Mouse (Mus musculus): Measurements from ENCODE around the gene Snai1. TPM values are rescaled to one million over a fixed set of nuclear protein-coding genes. Genes with fewer than 3 reads are reported as not detected.

The Snai1 gene
- polyA plus RNA-seq, 1 experiment from 2014 or later = 1.6 TPM

- 47% methylated on average over 5 of the region's 5 CpGs for WGBS (ENCODE audit: insufficient replicate concordance)
- ATAC-seq (ENCODE audit: insufficient read depth) = no peak
- Histone ChIP-seq H3K9me3 (replicated peaks) (no peaks in the 10 kb centered on the region), H3K4me3 (replicated peaks) (no peak overlapping the region), H3K4me1 (replicated peaks) (0 out of 2 replicates have a peak, but pooled peaks cover 7% of the 10 kb centered on the region), H3K27me3 (peaks cover 13% of the 10 kb centered on the region), H3K9ac (no peak overlapping the region), H3K27ac (replicated peaks) (no peak overlapping the region), H3K36me3 (replicated peaks) (no peaks in the 10 kb centered on the region), H3K4me2 (no peak overlapping the region)
Measured at GRCm38 (mm10) chr2:167529935-167530513, 8.0 kb upstream of the Snai1 start.

GRCm38 (mm10) chr2:167530536-167530935 is 7.5 kb upstream of the Snai1 start:
- H3K27me3 ChIP-seq = peaks cover 18% of the 10 kb centered on the region
- H3K27ac ChIP-seq (replicated peaks) = no peak overlapping the region
- 67% methylated on average over 4 of the region's 4 CpGs for WGBS (ENCODE audit: insufficient replicate concordance)
- no peaks in the 10 kb centered on the region for H3K9me3 ChIP-seq (replicated peaks)
- H3K4me3 ChIP-seq (replicated peaks) = no peak overlapping the region
- no peak overlapping the region for H3K4me2 ChIP-seq
- H3K9ac ChIP-seq = no peak overlapping the region
- H3K4me1 ChIP-seq (replicated peaks) = 0 out of 2 replicates have a peak, but pooled peaks cover 7% of the 10 kb centered on the region
- H3K36me3 ChIP-seq (replicated peaks) = no peaks in the 10 kb centered on the region
- no peak for ATAC-seq (ENCODE audit: insufficient read depth)

DNA sequence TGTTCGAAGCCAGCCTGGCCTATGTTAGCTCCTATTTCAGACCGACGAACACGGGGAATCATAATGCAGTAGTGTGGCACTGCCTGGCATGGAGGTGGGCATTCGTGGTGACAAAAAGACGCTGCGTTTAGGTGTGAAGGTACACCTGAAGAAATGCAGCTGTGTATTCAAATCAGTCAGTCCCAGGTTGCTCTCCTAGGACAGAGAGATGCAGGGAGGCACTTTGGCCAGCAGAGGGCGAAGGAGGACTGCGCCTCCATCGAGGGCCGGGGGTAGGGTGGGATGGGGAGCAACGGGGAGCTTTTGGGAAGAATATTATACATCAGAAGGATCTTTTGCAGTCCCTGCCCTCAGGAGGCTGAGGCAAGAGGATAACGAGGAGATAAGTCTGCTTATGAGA is 5.9 kb upstream of the Snai1 start:
- no peak for ATAC-seq (ENCODE audit: insufficient read depth)
- no peaks in the 10 kb centered on the region for H3K9me3 ChIP-seq (replicated peaks)
- H3K27ac ChIP-seq (replicated peaks) = no peak overlapping the region
- peaks cover 20% of the 10 kb centered on the region for H3K4me1 ChIP-seq (replicated peaks)
- no peaks in the 10 kb centered on the region for H3K36me3 ChIP-seq (replicated peaks)
- 16% methylated on average over 13 of the region's 13 CpGs for WGBS (ENCODE audit: insufficient replicate concordance)
- H3K4me3 ChIP-seq (replicated peaks) = no peak overlapping the region
- peaks cover 33% of the 10 kb centered on the region for H3K27me3 ChIP-seq
- H3K9ac ChIP-seq = no peak overlapping the region
- H3K4me2 ChIP-seq = no peak overlapping the region

DNA sequence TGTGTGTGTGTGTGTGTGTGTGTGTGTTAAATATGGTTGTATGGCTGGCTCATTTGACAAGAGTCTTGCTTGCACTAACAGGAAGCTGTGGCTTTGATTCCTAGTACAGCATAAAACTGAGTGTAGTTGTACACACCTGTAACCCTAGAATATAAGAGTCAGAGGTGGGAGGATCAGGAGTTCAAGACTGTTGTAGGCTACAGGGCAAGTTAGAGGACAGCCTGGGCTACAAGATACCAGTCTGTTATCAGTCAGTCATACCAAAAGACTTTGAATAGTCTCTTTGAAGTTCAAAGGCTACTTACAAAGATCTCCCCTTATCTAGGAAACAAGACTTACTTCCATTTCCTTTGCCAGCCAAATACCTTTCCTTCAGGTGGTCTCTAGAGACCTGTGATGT is 4.1 kb upstream of the Snai1 start:
- no peaks in the 10 kb centered on the region for H3K9me3 ChIP-seq (replicated peaks)
- H3K4me2 ChIP-seq = no peak overlapping the region
- H3K27me3 ChIP-seq = peaks cover 50% of the 10 kb centered on the region
- H3K9ac ChIP-seq = no peak overlapping the region
- H3K27ac ChIP-seq (replicated peaks) = no peak overlapping the region
- H3K36me3 ChIP-seq (replicated peaks) = no peaks in the 10 kb centered on the region
- no peak for ATAC-seq (ENCODE audit: insufficient read depth)
- H3K4me3 ChIP-seq (replicated peaks) = no peak overlapping the region
- H3K4me1 ChIP-seq (replicated peaks) = peaks cover 31% of the 10 kb centered on the region

DNA sequence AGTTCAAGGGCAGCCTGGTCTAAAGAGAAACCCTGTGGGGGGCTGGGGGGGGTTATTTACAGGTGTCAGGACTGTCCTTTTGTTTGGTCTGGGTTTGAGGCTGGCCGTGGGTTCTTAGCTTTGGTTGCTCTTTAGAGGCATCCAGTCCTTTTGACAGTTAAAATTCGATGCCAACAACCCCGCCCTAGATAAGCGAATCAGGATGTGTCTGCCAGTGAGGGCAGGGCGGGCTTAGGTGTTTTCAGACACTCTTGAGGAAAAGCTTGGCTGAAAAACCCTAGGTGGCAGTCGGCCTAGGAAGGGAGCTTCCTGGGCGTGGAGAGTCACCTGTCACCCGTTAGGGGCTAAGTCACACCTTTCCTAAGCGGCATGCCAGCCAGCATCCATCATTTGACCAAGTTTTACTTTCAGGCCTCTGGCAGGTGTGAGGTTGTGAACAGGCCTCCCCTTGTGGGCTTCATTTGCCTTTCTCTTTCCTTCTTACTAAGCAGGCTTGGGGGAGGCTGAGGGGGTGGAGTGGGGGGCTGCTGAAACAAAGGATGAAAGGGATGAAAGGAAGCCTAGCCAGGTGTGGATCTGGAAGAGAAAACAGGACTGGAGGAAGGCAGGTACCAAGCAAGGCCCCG is 1.6 kb upstream of the Snai1 start:
- no peak overlapping the region for H3K9ac ChIP-seq
- H3K4me3 ChIP-seq (replicated peaks) = no peak overlapping the region
- no peak overlapping the region for H3K27ac ChIP-seq (replicated peaks)
- WGBS (ENCODE audit: insufficient replicate concordance) = 26% methylated on average over 10 of the region's 10 CpGs
- H3K4me1 ChIP-seq (replicated peaks) = peaks cover 48% of the 10 kb centered on the region
- no peaks in the 10 kb centered on the region for H3K9me3 ChIP-seq (replicated peaks)
- H3K4me2 ChIP-seq = no peak overlapping the region
- no peaks in the 10 kb centered on the region for H3K36me3 ChIP-seq (replicated peaks)
- H3K27me3 ChIP-seq = peaks cover 75% of the 10 kb centered on the region
- no peak for ATAC-seq (ENCODE audit: insufficient read depth)

GRCm38 (mm10) chr2:167538671-167539306 is 794 bp downstream of the Snai1 start:
- peak overlapping the region; percentile 69 for H3K4me2 ChIP-seq
- H3K4me1 ChIP-seq (replicated peaks) = peaks cover 57% of the 10 kb centered on the region
- H3K4me3 ChIP-seq (replicated peaks) = peak overlapping the region; percentile 51
- H3K9ac ChIP-seq = 0 out of 2 replicates have a peak overlapping the region, but pooled peaks have one; percentile 4
- WGBS (ENCODE audit: insufficient replicate concordance) = 42% methylated on average over 34 of the region's 34 CpGs
- no peaks in the 10 kb centered on the region for H3K9me3 ChIP-seq (replicated peaks)
- peaks cover 72% of the 10 kb centered on the region for H3K27me3 ChIP-seq
- no peak overlapping the region for H3K27ac ChIP-seq (replicated peaks)
- H3K36me3 ChIP-seq (replicated peaks) = no peaks in the 10 kb centered on the region
- ATAC-seq (ENCODE audit: insufficient read depth) = no peak

GRCm38 (mm10) chr2:167539536-167540476 is 1.8 kb downstream of the Snai1 start:
- Histone ChIP-seq H3K27ac (replicated peaks) (no peak overlapping the region), H3K36me3 (replicated peaks) (no peaks in the 10 kb centered on the region), H3K9me3 (replicated peaks) (no peaks in the 10 kb centered on the region), H3K4me3 (replicated peaks) (peak overlapping the region; percentile 51), H3K9ac (no peak overlapping the region), H3K4me1 (replicated peaks) (peaks cover 57% of the 10 kb centered on the region), H3K4me2 (peak overlapping the region; percentile 69), H3K27me3 (peaks cover 68% of the 10 kb centered on the region)
- 39% methylated on average over 14 of the region's 14 CpGs for WGBS (ENCODE audit: insufficient replicate concordance)
- no peak for ATAC-seq (ENCODE audit: insufficient read depth)

DNA sequence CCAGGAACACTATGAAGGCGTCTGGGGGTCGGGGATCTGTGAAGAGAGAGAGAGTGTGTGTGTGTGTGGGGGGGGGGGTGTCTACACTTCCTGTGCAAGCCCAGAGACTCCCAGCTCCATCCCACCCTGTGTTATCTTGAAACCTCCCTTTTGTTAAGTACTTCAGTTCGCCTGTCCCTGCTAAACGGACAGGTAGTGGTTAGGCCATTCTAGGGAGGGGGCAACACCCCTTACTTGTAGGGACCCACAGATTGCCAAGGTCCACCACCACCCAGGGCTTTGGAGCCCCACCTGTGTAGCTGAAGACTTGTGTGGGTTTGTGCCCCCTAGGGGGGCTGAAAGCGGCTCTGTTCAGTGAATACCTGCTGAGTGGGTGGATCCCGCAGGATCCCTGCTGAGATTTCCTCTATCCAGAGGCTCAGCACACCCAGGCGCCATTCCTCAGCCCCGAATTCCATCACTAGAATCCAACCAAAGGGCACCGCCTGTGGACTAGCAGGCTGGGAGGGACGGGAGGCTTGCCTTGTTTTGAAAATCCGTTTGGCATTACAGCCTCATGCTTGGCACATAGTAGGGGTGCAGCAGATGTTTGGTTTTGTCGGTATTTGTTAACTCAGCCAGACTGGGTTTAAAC is 2.6 kb downstream of the Snai1 start:
- Histone ChIP-seq H3K27me3 (peaks cover 60% of the 10 kb centered on the region), H3K36me3 (replicated peaks) (no peaks in the 10 kb centered on the region), H3K9me3 (replicated peaks) (no peaks in the 10 kb centered on the region), H3K27ac (replicated peaks) (no peak overlapping the region), H3K4me2 (peak overlapping the region; percentile 69), H3K4me3 (replicated peaks) (no peak overlapping the region), H3K9ac (no peak overlapping the region), H3K4me1 (replicated peaks) (peaks cover 57% of the 10 kb centered on the region)
- WGBS (ENCODE audit: insufficient replicate concordance) = 38% methylated on average over 12 of the region's 12 CpGs
- ATAC-seq (ENCODE audit: insufficient read depth) = no peak

GRCm38 (mm10) chr2:167541324-167541723 is 3.3 kb downstream of the Snai1 start:
- Histone ChIP-seq H3K36me3 (replicated peaks) (no peaks in the 10 kb centered on the region), H3K27me3 (peaks cover 54% of the 10 kb centered on the region), H3K9ac (no peak overlapping the region), H3K4me1 (replicated peaks) (peaks cover 52% of the 10 kb centered on the region), H3K27ac (replicated peaks) (no peak overlapping the region), H3K4me3 (replicated peaks) (no peak overlapping the region), H3K4me2 (no peak overlapping the region), H3K9me3 (replicated peaks) (no peaks in the 10 kb centered on the region)
- no peak for ATAC-seq (ENCODE audit: insufficient read depth)
- 34% methylated on average over 6 of the region's 6 CpGs for WGBS (ENCODE audit: insufficient replicate concordance)

GRCm38 (mm10) chr2:167541761-167542160 is 3.8 kb downstream of the Snai1 start:
- Histone ChIP-seq H3K27ac (replicated peaks) (no peak overlapping the region), H3K36me3 (replicated peaks) (no peaks in the 10 kb centered on the region), H3K9ac (no peak overlapping the region), H3K4me2 (no peak overlapping the region), H3K27me3 (peaks cover 49% of the 10 kb centered on the region), H3K4me1 (replicated peaks) (peaks cover 48% of the 10 kb centered on the region), H3K9me3 (replicated peaks) (no peaks in the 10 kb centered on the region), H3K4me3 (replicated peaks) (no peak overlapping the region)
- no peak for ATAC-seq (ENCODE audit: insufficient read depth)
- 75% methylated on average over 12 of the region's 12 CpGs for WGBS (ENCODE audit: insufficient replicate concordance)

Data from liver, embryonic 15.5 days (tissue).